Mouse (Mus musculus): ENCODE measurements around the gene Nhsl2.

GRCm38 (mm10) chrX:102094381-102094904 lies 245.3 kb downstream of the Nhsl2 start:
- TF ChIP-seq POLR2A (IDR thresholded peaks at IDR 0.05; ENCODE audit: control insufficient read depth, extremely low read depth, insufficient read depth, low read length, poor library complexity) (no peak), CTCF (IDR thresholded peaks at IDR 0.05; ENCODE audit: borderline replicate concordance, control insufficient read depth, extremely low read depth, insufficient read depth, low read length, poor library complexity) (no peak)
